29 mouse cellular contexts compared by ENCODE assay signal in genomic region chr7:80358039-80358438, GRCm38 (mm10). TPM values are rescaled to one million over a fixed set of nuclear protein-coding genes. Genes with fewer than 3 reads are reported as not detected.
DNase-seq lines count a peak whose midpoint lies in the region; ATAC-seq and TF ChIP-seq lines count a peak whose summit lies in the region.
"Had no signal": no experiment of that assay in that cellular context is flagged by ENCODE, and none has a peak within 500 bp of the region (broad histone marks: within the 10 kb centered on the region; RNA-seq: fewer than 3 reads in every experiment).

No protein-coding gene starts in this region.

- peaks cover 36% of the 10 kb centered on the region for H3K36me3 ChIP-seq in heart, embryonic 11.5 days (ENCODE audit: control insufficient read depth, insufficient read depth, low read length)
- peaks cover 8% of the 10 kb centered on the region for H3K36me3 ChIP-seq in embryonic facial prominence, embryonic 11.5 days (replicated peaks; ENCODE audit: control insufficient read depth, insufficient read depth, low read depth, low read length)

- H3K4me1 ChIP-seq in heart, embryonic 11.5 days (ENCODE audit: control insufficient read depth, insufficient read depth, low read length): no peaks in the 10 kb centered on the region
- H3K4me1 ChIP-seq in embryonic facial prominence, embryonic 11.5 days (ENCODE audit: control insufficient read depth, insufficient read depth, low read length): no peaks in the 10 kb centered on the region
- H3K4me1 ChIP-seq: limb, embryonic 12.5 days; liver, embryonic 15.5 days; lung, embryonic 15.5 days; midbrain, embryonic 15.5 days; stomach, embryonic 15.5 days had no signal

- no peak for ATAC-seq in heart, embryonic 11.5 days (replicated peaks; ENCODE audit: insufficient number of reproducible peaks, low FRiP score, low TSS enrichment)
- no peak for ATAC-seq in embryonic facial prominence, embryonic 11.5 days (replicated peaks; ENCODE audit: insufficient number of reproducible peaks, low FRiP score, low TSS enrichment, low read depth)
- ATAC-seq: forebrain, embryonic 13.5 days; midbrain, embryonic 15.5 days; Patski had no signal

- no peak overlapping the region for H3K4me2 ChIP-seq in heart, embryonic 11.5 days
- H3K4me2 ChIP-seq in embryonic facial prominence, embryonic 11.5 days (ENCODE audit: low read depth, low read length): no peak overlapping the region
- H3K4me2 ChIP-seq: forebrain, embryonic 13.5 days; limb, embryonic 12.5 days; liver, embryonic 15.5 days; lung, embryonic 15.5 days; midbrain, embryonic 15.5 days; stomach, embryonic 15.5 days had no signal

- peak overlapping the region; percentile 47; the same call in 1 of the 2 replicates for H3K27ac ChIP-seq in heart, embryonic 11.5 days (ENCODE audit: low read depth, low read length)
- peak overlapping the region; percentile 81 for H3K27ac ChIP-seq in layer of hippocampus, adult 2 months
- no peak overlapping the region for H3K27ac ChIP-seq in embryonic facial prominence, embryonic 11.5 days (replicated peaks; ENCODE audit: low read depth, low read length)
- H3K27ac ChIP-seq: liver, embryonic 15.5 days; lung, embryonic 15.5 days; midbrain, embryonic 15.5 days; neural tube, embryonic 12.5 days; stomach, embryonic 15.5 days had no signal

- H3K4me3 ChIP-seq in heart, embryonic 11.5 days (ENCODE audit: low read depth, low read length): no peak overlapping the region
- H3K4me3 ChIP-seq in layer of hippocampus, adult 2 months: no peak overlapping the region
- H3K4me3 ChIP-seq in embryonic facial prominence, embryonic 11.5 days (ENCODE audit: low read depth, low read length): no peak overlapping the region
- H3K4me3 ChIP-seq: forebrain, embryonic 13.5 days; limb, embryonic 12.5 days; liver, embryonic 15.5 days; lung, embryonic 15.5 days; megakaryocyte, embryonic 14.5 days; midbrain, embryonic 15.5 days; neural tube, embryonic 12.5 days; stomach, embryonic 15.5 days had no signal

- H3K9ac ChIP-seq in heart, embryonic 11.5 days (ENCODE audit: low read depth, low read length): no peak overlapping the region
- 0 out of 2 replicates have a peak overlapping the region, but pooled peaks have one; percentile 28 for H3K9ac ChIP-seq in embryonic facial prominence, embryonic 11.5 days (replicated peaks; ENCODE audit: low read length)
- H3K9ac ChIP-seq: limb, embryonic 12.5 days; liver, embryonic 15.5 days; lung, embryonic 15.5 days; midbrain, embryonic 15.5 days; stomach, embryonic 15.5 days had no signal

- H3K9me3 ChIP-seq in heart, embryonic 11.5 days (replicated peaks; ENCODE audit: control insufficient read depth, low read length): no peaks in the 10 kb centered on the region
- H3K9me3 ChIP-seq in embryonic facial prominence, embryonic 11.5 days (replicated peaks; ENCODE audit: control insufficient read depth, low read length): no peaks in the 10 kb centered on the region
- H3K9me3 ChIP-seq: forebrain, embryonic 13.5 days; limb, embryonic 12.5 days; liver, embryonic 15.5 days; lung, embryonic 15.5 days; megakaryocyte, embryonic 14.5 days; midbrain, embryonic 15.5 days; neural tube, embryonic 12.5 days; stomach, embryonic 15.5 days had no signal

- TF ChIP-seq CTCF in layer of hippocampus, adult 2 months (conservative IDR thresholded peaks at IDR 0.05): no peak

- intact Hi-C loops in heart, postnatal 14 days (cut with DNase I): no loop called here
- intact Hi-C loops in gastrocnemius, postnatal 14 days (cut with DNase I; ENCODE audit: low total_unique reads): no loop called here

- no peak for DNase-seq in heart, postnatal 14 days
- no peak for DNase-seq in layer of hippocampus, adult 2 months (ENCODE audit: low spot score in 2 of 2)
- DNase-seq in layer of hippocampus, adult 18-20 months (ENCODE audit: low spot score in 2 of 2): no peak
- peak; percentile 64 for DNase-seq in retina, postnatal 1 day
- no peak for DNase-seq in retina, embryonic 14.5 days (ENCODE audit: low spot score)
- DNase-seq in embryonic facial prominence, embryonic 11.5 days (ENCODE audit: low spot score): no peak
- no peak for DNase-seq in gastrocnemius, postnatal 14 days
- DNase-seq: cerebellum, adult 18-20 months; cerebellum, postnatal 10 days; gastrocnemius, postnatal 25 days; heart, adult 11 months; kidney, adult 18-20 months; kidney, postnatal 36 days; layer of hippocampus, postnatal 36 days; lung, postnatal 36 days; right cerebral cortex, postnatal 25 days; thymus, adult 18-20 months; thymus, postnatal 25 days had no signal

- no peaks in the 10 kb centered on the region for H3K27me3 ChIP-seq in heart, embryonic 11.5 days (ENCODE audit: control insufficient read depth, insufficient read depth, low read length)
- H3K27me3 ChIP-seq in embryonic facial prominence, embryonic 11.5 days (ENCODE audit: control insufficient read depth, insufficient read depth, low read length): no peaks in the 10 kb centered on the region
- H3K27me3 ChIP-seq: CH12.LX; forebrain, embryonic 13.5 days; limb, embryonic 12.5 days; liver, embryonic 15.5 days; lung, embryonic 15.5 days; megakaryocyte, embryonic 14.5 days; midbrain, embryonic 15.5 days; neural tube, embryonic 12.5 days; Patski; stomach, embryonic 15.5 days had no signal

- 77% methylated on average over 4 of the region's 4 CpGs for WGBS in heart, embryonic 11.5 days (ENCODE audit: insufficient replicate concordance)
- 78% methylated on average over 4 of the region's 4 CpGs for WGBS in embryonic facial prominence, embryonic 11.5 days

RNA-seq across cellular contexts. Expression of gene Man2a2, which starts 13.1 kb away (rescaled TPM):
- polyA plus RNA-seq in heart, embryonic 11.5 days (2014; fragmentation: Nextera tagmentation; extraction: Ambion mirVana): 12.3 and 12.7 TPM in 2 replicates
- total RNA-seq in heart, postnatal 14 days (2021): 10 to 100 TPM; 68.8 to 69.3 TPM
- total RNA-seq in layer of hippocampus, adult 2 months (2021): 100 to 1,000 TPM; 169 to 178 TPM
- total RNA-seq in layer of hippocampus, adult 18-20 months (2021): 100 to 1,000 TPM; 164 TPM
- polyA plus RNA-seq in embryonic facial prominence, embryonic 11.5 days (2014; fragmentation: Nextera tagmentation; extraction: Ambion mirVana): 6.6 and 9.3 TPM in 2 replicates
- total RNA-seq in gastrocnemius, postnatal 14 days (2021): 10 to 100 TPM; 96.8 to 97.0 TPM

RNA-seq across cellular contexts. Expression of gene Hddc3, which starts 15.1 kb away (rescaled TPM):
- 13.3 and 15.7 TPM in 2 replicates for polyA plus RNA-seq in heart, embryonic 11.5 days (2014; fragmentation: Nextera tagmentation; extraction: Ambion mirVana)
- total RNA-seq in heart, postnatal 14 days (2021): 10 to 100 TPM; 29.7 to 31.3 TPM
- total RNA-seq in layer of hippocampus, adult 2 months (2021): 10 to 100 TPM; 45.5 to 46.6 TPM
- total RNA-seq in layer of hippocampus, adult 18-20 months (2021): 10 to 100 TPM; 50.8 to 51.0 TPM
- polyA plus RNA-seq in embryonic facial prominence, embryonic 11.5 days (2014; fragmentation: Nextera tagmentation; extraction: Ambion mirVana): 25.7 and 28.4 TPM in 2 replicates
- 10 to 100 TPM; 34.3 to 37.2 TPM for total RNA-seq in gastrocnemius, postnatal 14 days (2021)

RNA-seq across cellular contexts. Expression of gene Unc45a, which starts 17.2 kb away (rescaled TPM):
- polyA plus RNA-seq in heart, embryonic 11.5 days (2014; fragmentation: Nextera tagmentation; extraction: Ambion mirVana): 11.3 and 15.6 TPM in 2 replicates
- total RNA-seq in heart, postnatal 14 days (2021): 10 to 100 TPM; 17.9 to 19.2 TPM
- total RNA-seq in layer of hippocampus, adult 2 months (2021): 10 to 100 TPM; 38.0 to 40.9 TPM
- 10 to 100 TPM; 39.3 to 41.6 TPM for total RNA-seq in layer of hippocampus, adult 18-20 months (2021)
- polyA plus RNA-seq in embryonic facial prominence, embryonic 11.5 days (2014; fragmentation: Nextera tagmentation; extraction: Ambion mirVana): 26.5 and 31.1 TPM in 2 replicates
- total RNA-seq in gastrocnemius, postnatal 14 days (2021): 10 to 100 TPM; 11.7 to 12.1 TPM

RNA-seq across cellular contexts. Expression of gene Fes, which starts 29.7 kb away (rescaled TPM):
- 4.7 and 7.1 TPM in 2 replicates for polyA plus RNA-seq in heart, embryonic 11.5 days (2014; fragmentation: Nextera tagmentation; extraction: Ambion mirVana)
- 10 to 100 TPM; 16.7 to 18.2 TPM for total RNA-seq in heart, postnatal 14 days (2021)
- 1 to 10 TPM; 5.0 to 5.7 TPM for total RNA-seq in layer of hippocampus, adult 2 months (2021)
- 1 to 10 TPM; 5.2 to 6.0 TPM for total RNA-seq in layer of hippocampus, adult 18-20 months (2021)
- polyA plus RNA-seq in embryonic facial prominence, embryonic 11.5 days (2014; fragmentation: Nextera tagmentation; extraction: Ambion mirVana): 6.6 and 8.3 TPM in 2 replicates
- total RNA-seq in gastrocnemius, postnatal 14 days (2021): 1 to 10 TPM; 5.7 to 7.6 TPM

RNA-seq across cellular contexts. Expression of gene Rccd1, which starts 33.8 kb away (rescaled TPM):
- polyA plus RNA-seq in heart, embryonic 11.5 days (2014; fragmentation: Nextera tagmentation; extraction: Ambion mirVana): 8.9 and 9.0 TPM in 2 replicates
- total RNA-seq in heart, postnatal 14 days (2021): 1 to 10 TPM; 6.8 to 7.6 TPM
- 10 to 100 TPM; 15.3 to 19.8 TPM for total RNA-seq in layer of hippocampus, adult 2 months (2021)
- total RNA-seq in layer of hippocampus, adult 18-20 months (2021): 10 to 100 TPM; 10.1 to 11.2 TPM
- 7.5 and 8.4 TPM in 2 replicates for polyA plus RNA-seq in embryonic facial prominence, embryonic 11.5 days (2014; fragmentation: Nextera tagmentation; extraction: Ambion mirVana)
- 1 to 10 TPM; 7.5 to 9.6 TPM for total RNA-seq in gastrocnemius, postnatal 14 days (2021)
